Mouse (Mus musculus): ENCODE results near the gene Tob2. TPM values are rescaled to one million over a fixed set of nuclear protein-coding genes. Genes with fewer than 3 reads are reported as not detected.
A peak's percentile ranks its signal among the peaks of the same experiment; 100 is the strongest.

The Tob2 gene
- polyA plus RNA-seq, 1 experiment from 2014 or later, result 10.7 TPM

GRCm38 (mm10) chr15:81833481-81833880 is 25.1 kb downstream of the Tob2 start:
- no peak overlapping the region for H3K9ac ChIP-seq (replicated peaks; ENCODE audit: low read length)
- H3K4me3 ChIP-seq (ENCODE audit: low read depth, low read length), result no peak overlapping the region
- no peak overlapping the region for H3K27ac ChIP-seq (replicated peaks; ENCODE audit: low read depth, low read length)
- no peak for DNase-seq (ENCODE audit: low spot score)
- ATAC-seq (replicated peaks; ENCODE audit: insufficient number of reproducible peaks, low FRiP score, low TSS enrichment, low read depth), result no peak
- no peaks in the 10 kb centered on the region for H3K9me3 ChIP-seq (replicated peaks; ENCODE audit: control insufficient read depth, low read length)
- H3K4me2 ChIP-seq (ENCODE audit: low read depth, low read length), result no peak overlapping the region
- WGBS, result 78% methylated on average over 4 of the region's 4 CpGs
- H3K36me3 ChIP-seq (replicated peaks; ENCODE audit: control insufficient read depth, insufficient read depth, low read depth, low read length), result no peaks in the 10 kb centered on the region
- H3K27me3 ChIP-seq (ENCODE audit: control insufficient read depth, insufficient read depth, low read length), result no peaks in the 10 kb centered on the region
- 0 out of 2 replicates have a peak, but pooled peaks cover 4% of the 10 kb centered on the region for H3K4me1 ChIP-seq (ENCODE audit: control insufficient read depth, insufficient read depth, low read length)

DNA sequence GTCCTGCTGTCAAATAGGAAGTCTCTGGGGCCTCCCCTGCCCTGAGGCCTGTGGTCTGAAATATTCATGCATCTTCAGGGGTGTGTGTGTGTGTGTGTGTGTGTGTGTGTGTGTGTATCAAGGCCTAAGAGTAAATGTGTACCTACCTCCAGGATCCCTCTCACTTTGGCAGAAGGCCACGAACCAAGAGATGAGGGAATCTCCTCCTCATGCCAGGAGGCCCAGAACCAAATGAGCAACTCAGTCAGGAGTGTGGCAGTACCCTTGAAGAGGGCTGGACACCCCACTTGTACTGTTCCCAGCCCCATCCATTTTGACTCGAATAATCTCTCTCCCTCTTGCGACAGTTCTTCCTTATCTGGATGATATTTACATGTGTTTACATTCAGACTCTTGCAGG is 26.4 kb downstream of the Tob2 start:
- Histone ChIP-seq H3K36me3 (replicated peaks; ENCODE audit: control insufficient read depth, insufficient read depth, low read depth, low read length) (no peaks in the 10 kb centered on the region), H3K9me3 (replicated peaks; ENCODE audit: control insufficient read depth, low read length) (no peaks in the 10 kb centered on the region), H3K4me2 (ENCODE audit: low read depth, low read length) (no peak overlapping the region), H3K4me3 (ENCODE audit: low read depth, low read length) (no peak overlapping the region), H3K27ac (replicated peaks; ENCODE audit: low read depth, low read length) (no peak overlapping the region), H3K9ac (replicated peaks; ENCODE audit: low read length) (no peak overlapping the region), H3K4me1 (ENCODE audit: control insufficient read depth, insufficient read depth, low read length) (0 out of 2 replicates have a peak, but pooled peaks cover 4% of the 10 kb centered on the region), H3K27me3 (ENCODE audit: control insufficient read depth, insufficient read depth, low read length) (no peaks in the 10 kb centered on the region)
- DNase-seq (ENCODE audit: low spot score), result no peak
- 92% methylated on average over 3 of the region's 3 CpGs for WGBS
- no peak for ATAC-seq (replicated peaks; ENCODE audit: insufficient number of reproducible peaks, low FRiP score, low TSS enrichment, low read depth)

- H3K9ac ChIP-seq (replicated peaks; ENCODE audit: low read length), result peak overlapping the region; percentile 34; the same call in 1 of the 2 replicates
Measured at GRCm38 (mm10) chr15:81831136-81831825, 27.3 kb downstream of the Tob2 start.

GRCm38 (mm10) chr15:81830530-81830929 is 28.1 kb downstream of the Tob2 start:
- no peak for ATAC-seq (replicated peaks; ENCODE audit: insufficient number of reproducible peaks, low FRiP score, low TSS enrichment, low read depth)
- 89% methylated on average over 4 of the region's 4 CpGs for WGBS
- no peak for DNase-seq (ENCODE audit: low spot score)

More at GRCm38 (mm10) chr15:81831136-81831825, 27.3 kb downstream of the Tob2 start:
- Histone ChIP-seq H3K4me3 (ENCODE audit: low read depth, low read length) (no peak overlapping the region), H3K4me2 (ENCODE audit: low read depth, low read length) (peak overlapping the region; percentile 2; the same call in 1 of the 2 replicates), H3K27me3 (ENCODE audit: control insufficient read depth, insufficient read depth, low read length) (no peaks in the 10 kb centered on the region), H3K4me1 (ENCODE audit: control insufficient read depth, insufficient read depth, low read length) (0 out of 2 replicates have a peak, but pooled peaks cover 4% of the 10 kb centered on the region), H3K36me3 (replicated peaks; ENCODE audit: control insufficient read depth, insufficient read depth, low read depth, low read length) (no peaks in the 10 kb centered on the region), H3K27ac (replicated peaks; ENCODE audit: low read depth, low read length) (no peak overlapping the region), H3K9me3 (replicated peaks; ENCODE audit: control insufficient read depth, low read length) (no peaks in the 10 kb centered on the region)
- WGBS, result 19% methylated on average over 24 of the region's 24 CpGs
- ATAC-seq (replicated peaks; ENCODE audit: insufficient number of reproducible peaks, low FRiP score, low TSS enrichment, low read depth), result peak; percentile 88; the same call in 1 of the 2 replicates
- peak; percentile 94 for DNase-seq (ENCODE audit: low spot score)

GRCm38 (mm10) chr15:81829208-81829580 is 29.4 kb downstream of the Tob2 start:
- no peak overlapping the region for H3K4me2 ChIP-seq (ENCODE audit: low read depth, low read length)
- 63% methylated on average over 2 of the region's 2 CpGs for WGBS
- no peak for DNase-seq (ENCODE audit: low spot score)
- ATAC-seq (replicated peaks; ENCODE audit: insufficient number of reproducible peaks, low FRiP score, low TSS enrichment, low read depth), result no peak
- no peak overlapping the region for H3K9ac ChIP-seq (replicated peaks; ENCODE audit: low read length)
- no peak overlapping the region for H3K4me3 ChIP-seq (ENCODE audit: low read depth, low read length)
- no peaks in the 10 kb centered on the region for H3K36me3 ChIP-seq (replicated peaks; ENCODE audit: control insufficient read depth, insufficient read depth, low read depth, low read length)
- no peaks in the 10 kb centered on the region for H3K4me1 ChIP-seq (ENCODE audit: control insufficient read depth, insufficient read depth, low read length)
- H3K9me3 ChIP-seq (replicated peaks; ENCODE audit: control insufficient read depth, low read length), result no peaks in the 10 kb centered on the region
- H3K27me3 ChIP-seq (ENCODE audit: control insufficient read depth, insufficient read depth, low read length), result no peaks in the 10 kb centered on the region
- H3K27ac ChIP-seq (replicated peaks; ENCODE audit: low read depth, low read length), result no peak overlapping the region

More at GRCm38 (mm10) chr15:81830530-81830929, 28.1 kb downstream of the Tob2 start:
- Histone ChIP-seq H3K4me2 (ENCODE audit: low read depth, low read length) (no peak overlapping the region), H3K4me1 (ENCODE audit: control insufficient read depth, insufficient read depth, low read length) (no peaks in the 10 kb centered on the region), H3K27ac (replicated peaks; ENCODE audit: low read depth, low read length) (no peak overlapping the region), H3K4me3 (ENCODE audit: low read depth, low read length) (no peak overlapping the region), H3K9ac (replicated peaks; ENCODE audit: low read length) (no peak overlapping the region), H3K9me3 (replicated peaks; ENCODE audit: control insufficient read depth, low read length) (no peaks in the 10 kb centered on the region), H3K27me3 (ENCODE audit: control insufficient read depth, insufficient read depth, low read length) (no peaks in the 10 kb centered on the region), H3K36me3 (replicated peaks; ENCODE audit: control insufficient read depth, insufficient read depth, low read depth, low read length) (no peaks in the 10 kb centered on the region)

- Histone ChIP-seq H3K9ac (replicated peaks; ENCODE audit: low read length) (no peak overlapping the region), H3K9me3 (replicated peaks; ENCODE audit: control insufficient read depth, low read length) (no peaks in the 10 kb centered on the region), H3K36me3 (replicated peaks; ENCODE audit: control insufficient read depth, insufficient read depth, low read depth, low read length) (no peaks in the 10 kb centered on the region), H3K27me3 (ENCODE audit: control insufficient read depth, insufficient read depth, low read length) (no peaks in the 10 kb centered on the region), H3K27ac (replicated peaks; ENCODE audit: low read depth, low read length) (no peak overlapping the region), H3K4me3 (ENCODE audit: low read depth, low read length) (no peak overlapping the region), H3K4me1 (ENCODE audit: control insufficient read depth, insufficient read depth, low read length) (no peaks in the 10 kb centered on the region), H3K4me2 (ENCODE audit: low read depth, low read length) (no peak overlapping the region)
- no peak for DNase-seq (ENCODE audit: low spot score)
- WGBS, result 84% methylated on average over 7 of the region's 7 CpGs
- no peak for ATAC-seq (replicated peaks; ENCODE audit: insufficient number of reproducible peaks, low FRiP score, low TSS enrichment, low read depth)
Measured at GRCm38 (mm10) chr15:81828426-81829207, 30.0 kb downstream of the Tob2 start.

- Histone ChIP-seq H3K9me3 (replicated peaks; ENCODE audit: control insufficient read depth, low read length) (no peaks in the 10 kb centered on the region), H3K36me3 (replicated peaks; ENCODE audit: control insufficient read depth, insufficient read depth, low read depth, low read length) (no peaks in the 10 kb centered on the region; the same call in 1 of the 2 replicates), H3K27ac (replicated peaks; ENCODE audit: low read depth, low read length) (no peak overlapping the region), H3K9ac (replicated peaks; ENCODE audit: low read length) (no peak overlapping the region), H3K27me3 (ENCODE audit: control insufficient read depth, insufficient read depth, low read length) (no peaks in the 10 kb centered on the region), H3K4me1 (ENCODE audit: control insufficient read depth, insufficient read depth, low read length) (no peaks in the 10 kb centered on the region), H3K4me2 (ENCODE audit: low read depth, low read length) (no peak overlapping the region), H3K4me3 (ENCODE audit: low read depth, low read length) (no peak overlapping the region)
- ATAC-seq (replicated peaks; ENCODE audit: insufficient number of reproducible peaks, low FRiP score, low TSS enrichment, low read depth) (no peak), DNase-seq (ENCODE audit: low spot score) (no peak)
- 86% methylated on average over 3 of the region's 3 CpGs for WGBS
Measured at GRCm38 (mm10) chr15:81824832-81825231, 33.8 kb downstream of the Tob2 start.

DNA sequence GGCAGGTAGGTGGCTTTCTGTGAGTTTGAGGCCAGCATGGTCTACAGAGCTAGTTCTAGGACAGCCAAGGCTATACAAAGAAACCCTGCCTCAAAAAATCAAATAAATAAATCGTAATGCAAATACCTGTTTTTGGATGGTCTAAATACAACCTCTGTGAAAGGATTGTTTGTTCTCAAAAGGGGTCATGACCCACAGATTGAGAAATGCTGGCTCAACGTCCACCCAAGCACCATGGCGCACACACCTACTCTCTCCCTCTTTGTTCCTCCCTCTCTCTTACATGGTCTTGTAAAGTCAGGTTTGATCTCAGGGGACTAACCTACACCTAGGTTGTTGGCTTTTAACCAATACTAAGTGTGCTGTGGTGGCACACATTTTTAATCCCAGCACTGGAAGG is 36.0 kb downstream of the Tob2 start:
- 78% methylated on average over 3 of the region's 3 CpGs for WGBS
- ATAC-seq (replicated peaks; ENCODE audit: insufficient number of reproducible peaks, low FRiP score, low TSS enrichment, low read depth), result no peak
- H3K9me3 ChIP-seq (replicated peaks; ENCODE audit: control insufficient read depth, low read length), result no peaks in the 10 kb centered on the region
- no peak overlapping the region for H3K9ac ChIP-seq (replicated peaks; ENCODE audit: low read length)
- no peaks in the 10 kb centered on the region; the same call in 1 of the 2 replicates for H3K36me3 ChIP-seq (replicated peaks; ENCODE audit: control insufficient read depth, insufficient read depth, low read depth, low read length)
- H3K27ac ChIP-seq (replicated peaks; ENCODE audit: low read depth, low read length), result no peak overlapping the region
- H3K4me3 ChIP-seq (ENCODE audit: low read depth, low read length), result no peak overlapping the region
- no peaks in the 10 kb centered on the region for H3K4me1 ChIP-seq (ENCODE audit: control insufficient read depth, insufficient read depth, low read length)
- no peaks in the 10 kb centered on the region for H3K27me3 ChIP-seq (ENCODE audit: control insufficient read depth, insufficient read depth, low read length)
- H3K4me2 ChIP-seq (ENCODE audit: low read depth, low read length), result no peak overlapping the region
- no peak for DNase-seq (ENCODE audit: low spot score)

Data from embryonic facial prominence, embryonic 11.5 days (tissue).